8 mouse cellular contexts compared by ENCODE assay signal in the genomic region with DNA sequence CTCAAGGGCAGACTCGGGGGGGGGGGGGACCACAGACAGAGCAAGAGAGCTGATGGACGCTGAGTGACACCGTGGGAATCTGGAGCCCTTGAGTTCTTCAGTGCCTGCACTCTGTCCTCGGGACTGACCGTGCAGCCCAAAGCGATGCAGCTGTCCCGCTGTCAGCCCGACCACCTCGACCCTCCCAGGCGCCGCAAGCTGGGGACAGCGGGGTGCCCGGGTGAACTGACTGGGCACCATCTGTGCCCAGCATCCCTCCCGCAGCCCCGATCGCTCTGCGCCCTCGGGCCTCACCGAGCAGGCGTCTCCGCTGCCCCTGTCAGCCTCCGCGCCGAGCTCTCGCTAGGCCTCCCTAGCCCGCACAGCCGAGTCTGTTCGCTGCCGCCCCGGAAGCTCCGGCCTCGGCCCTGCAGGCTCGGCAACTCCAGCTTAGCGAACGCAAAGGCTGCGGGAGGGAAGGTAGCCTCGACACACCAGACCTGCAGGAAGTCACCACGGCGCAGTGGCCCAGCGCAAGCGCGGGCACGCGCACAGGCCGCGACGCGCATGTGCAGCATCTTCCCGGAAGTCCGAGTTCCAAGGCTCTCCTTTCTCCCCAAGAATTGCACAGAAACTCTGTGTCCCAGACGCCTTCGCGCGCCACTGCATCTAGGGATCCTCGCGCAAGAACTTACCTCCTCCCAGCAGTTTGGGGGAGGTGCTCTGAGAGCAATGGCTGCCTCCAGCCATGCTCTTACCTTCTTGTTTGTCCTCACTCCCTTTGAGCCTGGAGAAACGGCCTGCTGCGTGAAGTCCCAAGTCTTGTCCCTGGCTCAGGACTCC. TPM values are rescaled to one million over a fixed set of nuclear protein-coding genes. Genes with fewer than 3 reads are reported as not detected.
A peak's percentile ranks its signal among the peaks of the same experiment; 100 is the strongest.
DNase-seq lines count a peak whose midpoint lies in the region; ATAC-seq lines count a peak whose summit lies in the region.

A gene (minus strand): TSS at position 521 of the 822 bp plus-strand sequence.
A gene (plus strand): TSS at position 763 of the 822 bp plus-strand sequence.

- H3K27me3 ChIP-seq in hindbrain, embryonic 11.5 days (ENCODE audit: control insufficient read depth, insufficient read depth, low read length): no peaks in the 10 kb centered on the region

- H3K4me3 ChIP-seq in hindbrain, embryonic 11.5 days (ENCODE audit: low read depth, low read length): peak within 1 kb of the TSS; percentile 54

- no peaks in the 10 kb centered on the region for H3K4me1 ChIP-seq in hindbrain, embryonic 11.5 days (replicated peaks; ENCODE audit: control insufficient read depth, insufficient read depth, low read length)

- no peaks in the 10 kb centered on the region for H3K9me3 ChIP-seq in hindbrain, embryonic 11.5 days (ENCODE audit: control insufficient read depth, low read length)

- ATAC-seq in hindbrain, embryonic 11.5 days (ENCODE audit: low FRiP score): peak; percentile 96

- H3K36me3 ChIP-seq in hindbrain, embryonic 11.5 days (ENCODE audit: control insufficient read depth, insufficient read depth, low read length): peaks cover 6% of the 10 kb centered on the region; the same call in 1 of the 2 replicates

- peak within 1 kb of the TSS; percentile 65 for H3K4me2 ChIP-seq in hindbrain, embryonic 11.5 days (replicated peaks; ENCODE audit: low read depth, low read length)

- H3K27ac ChIP-seq in hindbrain, embryonic 11.5 days (ENCODE audit: low read depth, low read length): peak within 1 kb of the TSS; percentile 58

- H3K9ac ChIP-seq in hindbrain, embryonic 11.5 days (ENCODE audit: low read depth, low read length): peak within 1 kb of the TSS; percentile 73

- peak; percentile 98 for DNase-seq in MN1 (ENCODE audit: low spot score)
- peak; percentile 96 for DNase-seq in cerebellum, adult 9-11 months
- DNase-seq in frontal cortex, adult 2 months (ENCODE audit: extremely low spot score in 1 of 2, low spot score in 1 of 2): peak; percentile 95 to 97
- DNase-seq in hindbrain, embryonic 11.5 days (ENCODE audit: low spot score): peak; percentile 95
- peak; percentile 87 to 91 for DNase-seq in layer of hippocampus, postnatal 10 days (ENCODE audit: low spot score in 2 of 2)
- peak; percentile 96 for DNase-seq in lung, postnatal 10 days
- DNase-seq in ovary, postnatal 36 days (ENCODE audit: low spot score): peak; percentile 90
- peak; percentile 88 for DNase-seq in thymus, postnatal 25 days

- 0% methylated on average over 53 of the region's 58 CpGs for WGBS in hindbrain, embryonic 11.5 days

RNA-seq across cellular contexts. Expression of the first gene that starts in this region (rescaled TPM):
- polyA plus RNA-seq in frontal cortex, adult 2 months (2012; rRNA removed): 10.9 and 13.3 TPM in 2 replicates
- 12.7 and 17.0 TPM in 2 replicates for polyA plus RNA-seq in hindbrain, embryonic 11.5 days (2014; fragmentation: Nextera tagmentation; extraction: Ambion mirVana)
- total RNA-seq in layer of hippocampus, postnatal 10 days (2021): 10 to 100 TPM; 16.8 to 17.5 TPM

RNA-seq across cellular contexts. Expression of the second gene that starts in this region (rescaled TPM):
- polyA plus RNA-seq in frontal cortex, adult 2 months (2012; rRNA removed): not detected in 2 replicates
- not detected in 2 replicates for polyA plus RNA-seq in hindbrain, embryonic 11.5 days (2014; fragmentation: Nextera tagmentation; extraction: Ambion mirVana)
- total RNA-seq in layer of hippocampus, postnatal 10 days (2021): not detected

Comparison
In these comparisons a context has a peak if more than half of its experiments do, and no peak if none do; other contexts are left out.
1. Peak in every context shown above with its lines: DNase-seq, ATAC-seq, H3K4me3 ChIP-seq and H3K27ac ChIP-seq.